Mouse (Mus musculus) neural tube, embryonic 11.5 days (tissue): Measurements from ENCODE around the gene Megf11. TPM values are rescaled to one million over a fixed set of nuclear protein-coding genes. Genes with fewer than 3 reads are reported as not detected.

Source experiments
- ATAC-seq: fragments of 200-750 bp; cut with Nextera tagmentation; 2 replicates; pipeline ENCODE4 v1.8.0; 2017; ENCODE audit warnings: moderate number of reproducible peaks, mild to moderate bottlenecking, moderate TSS enrichment, moderate library complexity; ENCODE audit not compliant: insufficient read depth, low FRiP score, low TSS enrichment
- DNase-seq: peaks from one replicate; pipeline ENCODE4 v3.0.0-alpha.2; 2015; ENCODE audit warnings: low spot score
- H3K27ac ChIP-seq: fragments of 300-500 bp; sonication (generic); 2 replicates; pipeline ENCODE4 v1.5.1; 2014; ENCODE audit warnings: low read depth, mild to moderate bottlenecking, low read length
- H3K27me3 ChIP-seq: fragments of 300-500 bp; sonication (generic); 2 replicates; pipeline ENCODE4 v1.6.1; 2014; ENCODE audit warnings: mild to moderate bottlenecking, low read length, mixed read lengths; ENCODE audit not compliant: control insufficient read depth, insufficient read depth
- H3K36me3 ChIP-seq: fragments of 300-500 bp; sonication (generic); 2 replicates; pipeline ENCODE4 v1.6.1; 2014; ENCODE audit warnings: mild to moderate bottlenecking, low read length, moderate library complexity, mixed read lengths; ENCODE audit not compliant: control insufficient read depth, insufficient read depth
- H3K4me1 ChIP-seq: fragments of 300-500 bp; sonication (generic); 2 replicates; pipeline ENCODE4 v1.6.1; 2014; ENCODE audit warnings: low read length, mixed read lengths; ENCODE audit not compliant: control insufficient read depth, insufficient read depth
- H3K4me2 ChIP-seq: fragments of 300-500 bp; sonication (generic); 2 replicates; pipeline ENCODE4 v1.6.1; 2014; ENCODE audit warnings: low read depth, mild to moderate bottlenecking, moderate library complexity
- H3K4me3 ChIP-seq: fragments of 300-500 bp; sonication (generic); 2 replicates; pipeline ENCODE4 v1.5.1; 2014; ENCODE audit warnings: low read depth, low read length
- H3K9ac ChIP-seq: fragments of 300-500 bp; sonication (generic); 2 replicates; pipeline ENCODE4 v1.6.1; 2014; ENCODE audit warnings: mild to moderate bottlenecking, low read length
- H3K9me3 ChIP-seq: fragments of 300-500 bp; sonication (generic); 2 replicates; pipeline ENCODE4 v1.6.1; 2016; ENCODE audit warnings: low read length; ENCODE audit not compliant: control insufficient read depth
- WGBS: fragments of 180-500 bp; shearing (Covaris S2); extraction: QIAGEN DNeasy Blood & Tissue Kit; methylation state at CpG from one replicate; pipeline ENCODE4 v1.1.7; 2014; 5-methylcytosine and 5-hydroxymethylcytosine counted together
- polyA plus RNA-seq: library from polyadenylated mRNA; unstranded; fragments of >200 nt; fragmentation: Nextera tagmentation; extraction: Ambion mirVana; gene quantifications from 2 replicates; pipeline ENCODE4 v1.2.1, GENCODE M21; 2014

Gene Megf11
- polyA plus RNA-seq, 1 experiment from 2014 or later, result 5.7 TPM

- H3K36me3 ChIP-seq, result no peaks in the 10 kb centered on the region
- no peak overlapping the region for H3K27ac ChIP-seq
- 83% methylated on average over 2 of the region's 2 CpGs for WGBS
- H3K4me1 ChIP-seq, result peaks cover 15% of the 10 kb centered on the region
- H3K4me2 ChIP-seq, result no peak overlapping the region
- H3K27me3 ChIP-seq, result no peaks in the 10 kb centered on the region
- H3K4me3 ChIP-seq, result no peak overlapping the region
- H3K9me3 ChIP-seq, result no peaks in the 10 kb centered on the region
- ATAC-seq (no peak), DNase-seq (no peak)
- no peak overlapping the region for H3K9ac ChIP-seq
Measured at GRCm38 (mm10) chr9:64528595-64528994, 143.2 kb downstream of the Megf11 start.

- Histone ChIP-seq H3K4me2 (no peak overlapping the region), H3K9ac (no peak overlapping the region), H3K4me3 (no peak overlapping the region), H3K9me3 (no peaks in the 10 kb centered on the region), H3K27me3 (no peaks in the 10 kb centered on the region), H3K4me1 (peaks cover 9% of the 10 kb centered on the region; the same call in 1 of the 2 replicates), H3K36me3 (no peaks in the 10 kb centered on the region), H3K27ac (no peak overlapping the region)
- WGBS, result 81% methylated on average over 3 of the region's 3 CpGs
- DNase-seq, result no peak
- ATAC-seq, result no peak
Measured at GRCm38 (mm10) chr9:64531935-64532334, 146.5 kb downstream of the Megf11 start.

GRCm38 (mm10) chr9:64532711-64533242 is 147.4 kb downstream of the Megf11 start:
- no peak for DNase-seq
- ATAC-seq, result no peak
- H3K9me3 ChIP-seq, result no peaks in the 10 kb centered on the region
- peaks cover 9% of the 10 kb centered on the region; the same call in 1 of the 2 replicates for H3K4me1 ChIP-seq
- H3K9ac ChIP-seq, result no peak overlapping the region
- no peak overlapping the region for H3K27ac ChIP-seq
- no peaks in the 10 kb centered on the region for H3K27me3 ChIP-seq
- no peak overlapping the region for H3K4me2 ChIP-seq
- no peak overlapping the region for H3K4me3 ChIP-seq
- no peaks in the 10 kb centered on the region for H3K36me3 ChIP-seq
- 70% methylated on average over 4 of the region's 4 CpGs for WGBS

DNA sequence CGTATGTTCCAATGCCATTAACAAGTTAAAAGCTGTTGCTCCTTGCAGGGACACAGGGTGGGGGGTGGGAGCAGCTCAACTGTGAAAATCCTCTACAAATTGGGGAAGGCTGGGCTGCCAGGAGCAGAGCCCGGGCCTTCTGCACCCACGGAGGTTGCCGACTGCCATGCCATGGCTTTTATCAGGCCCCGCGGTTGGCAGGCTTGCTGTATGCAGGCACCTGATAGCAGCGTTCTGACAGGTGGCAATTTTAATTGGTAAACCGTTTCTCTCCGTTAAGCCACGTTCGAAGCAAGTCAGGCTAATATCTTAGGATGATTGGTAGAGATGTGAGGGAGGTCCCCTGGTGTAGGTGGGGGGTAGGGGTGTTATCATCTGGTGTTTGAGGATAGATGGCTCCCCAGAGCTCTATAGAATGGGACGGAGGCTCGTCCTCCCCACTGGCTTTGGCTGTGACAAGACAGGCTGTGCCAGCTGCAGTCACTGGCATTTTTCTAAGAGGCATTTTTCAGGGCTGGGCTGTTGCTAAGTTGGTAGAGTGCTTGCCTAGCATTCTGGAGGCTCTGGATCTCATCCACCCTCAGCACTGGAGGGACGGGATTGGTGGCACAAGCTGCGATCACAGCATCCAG is 148.2 kb downstream of the Megf11 start:
- no peak for ATAC-seq
- 46% methylated on average over 15 of the region's 15 CpGs for WGBS
- no peak for DNase-seq
- H3K36me3 ChIP-seq, result no peaks in the 10 kb centered on the region
- H3K4me2 ChIP-seq, result no peak overlapping the region
- H3K4me1 ChIP-seq, result peaks cover 9% of the 10 kb centered on the region; the same call in 1 of the 2 replicates
- no peaks in the 10 kb centered on the region for H3K27me3 ChIP-seq
- no peak overlapping the region for H3K27ac ChIP-seq
- H3K4me3 ChIP-seq, result no peak overlapping the region
- no peaks in the 10 kb centered on the region for H3K9me3 ChIP-seq
- H3K9ac ChIP-seq, result no peak overlapping the region

DNA sequence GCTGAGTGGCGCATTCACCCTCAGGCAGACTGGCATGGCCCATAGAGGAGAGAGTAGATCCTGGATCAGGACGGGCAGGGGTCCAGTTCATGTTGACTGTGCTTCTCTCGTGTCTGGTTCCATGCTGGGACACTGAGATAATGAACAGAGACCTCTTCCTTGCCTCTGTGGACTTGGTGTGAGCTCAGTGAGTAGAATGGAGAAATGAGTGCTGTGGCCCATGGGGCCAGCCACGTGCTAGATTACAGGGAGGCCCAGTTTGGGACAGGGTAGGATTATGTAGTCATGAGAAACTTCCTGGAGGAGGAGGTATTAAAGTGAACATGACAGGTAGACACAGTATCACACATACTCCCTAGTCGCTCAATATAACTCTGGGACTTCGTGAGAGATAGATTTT is 148.9 kb downstream of the Megf11 start:
- WGBS, result 86% methylated on average over 6 of the region's 6 CpGs

DNA sequence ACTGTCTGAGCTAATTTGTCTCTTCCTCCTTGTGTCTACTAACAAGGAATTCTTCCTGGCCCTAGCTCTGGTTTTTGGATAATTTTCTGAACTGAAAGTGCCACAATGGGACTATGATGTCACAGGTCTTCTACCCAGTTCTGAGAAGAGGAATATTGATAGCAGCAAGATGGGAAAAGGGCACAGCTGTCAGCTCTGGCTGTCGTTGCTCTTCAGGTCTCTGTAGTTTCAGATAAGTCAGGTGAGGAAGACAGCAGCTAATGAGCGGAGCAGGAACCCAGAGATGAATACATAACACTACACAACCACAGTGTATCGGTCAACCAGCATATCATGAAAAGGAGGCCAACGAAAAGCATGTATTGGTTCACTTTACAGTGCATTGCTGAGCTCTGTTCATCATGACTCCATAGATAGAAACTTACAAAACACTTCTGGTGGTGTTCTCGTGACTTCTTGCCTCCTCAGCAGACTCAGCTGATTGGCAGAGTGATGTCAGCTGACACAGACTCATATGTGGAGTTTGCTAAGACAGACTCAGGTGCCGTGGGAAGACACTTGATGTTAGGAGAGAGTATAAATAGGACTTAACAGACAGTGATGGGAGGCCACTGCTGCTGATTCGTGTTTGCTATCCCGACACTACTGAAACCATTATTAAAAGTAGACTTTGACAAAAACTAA is 149.6 kb downstream of the Megf11 start:
- DNase-seq (no peak), ATAC-seq (no peak)
- Histone ChIP-seq H3K4me2 (no peak overlapping the region), H3K9me3 (no peaks in the 10 kb centered on the region), H3K27ac (no peak overlapping the region), H3K9ac (no peak overlapping the region), H3K27me3 (no peaks in the 10 kb centered on the region), H3K4me3 (no peak overlapping the region), H3K36me3 (no peaks in the 10 kb centered on the region), H3K4me1 (0 out of 2 replicates have a peak, but pooled peaks cover 3% of the 10 kb centered on the region)
- WGBS, result 90% methylated on average over 8 of the region's 8 CpGs

More for the DNA sequence above, 148.9 kb downstream of the Megf11 start:
- 0 out of 2 replicates have a peak, but pooled peaks cover 3% of the 10 kb centered on the region for H3K4me1 ChIP-seq
- H3K9ac ChIP-seq, result no peak overlapping the region
- no peak overlapping the region for H3K4me3 ChIP-seq
- no peak overlapping the region for H3K4me2 ChIP-seq
- no peak overlapping the region for H3K27ac ChIP-seq
- no peaks in the 10 kb centered on the region for H3K27me3 ChIP-seq
- no peaks in the 10 kb centered on the region for H3K9me3 ChIP-seq
- H3K36me3 ChIP-seq, result no peaks in the 10 kb centered on the region
- DNase-seq (no peak), ATAC-seq (no peak)

DNA sequence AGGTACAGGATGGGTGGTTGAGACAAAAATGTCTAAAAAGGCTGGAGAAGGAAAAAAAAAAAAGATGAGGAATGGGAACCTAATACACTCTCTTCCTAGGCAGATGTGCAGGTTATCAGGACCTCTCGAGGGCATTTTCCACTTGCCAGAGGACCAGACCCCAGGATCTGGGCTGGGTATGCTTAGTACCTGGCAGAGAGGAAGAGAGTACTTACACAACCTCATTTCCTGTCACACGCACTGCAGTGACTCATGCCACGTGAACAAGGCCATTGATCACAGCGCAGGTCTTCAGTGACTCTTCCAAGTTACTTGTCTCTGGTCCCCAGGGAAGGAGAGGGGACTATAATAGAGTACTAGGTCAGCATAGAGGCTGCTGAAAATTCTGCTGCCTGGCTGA is 152.4 kb downstream of the Megf11 start:
- Histone ChIP-seq H3K4me1 (0 out of 2 replicates have a peak, but pooled peaks cover 3% of the 10 kb centered on the region), H3K4me3 (no peak overlapping the region), H3K27me3 (no peaks in the 10 kb centered on the region), H3K27ac (no peak overlapping the region), H3K9ac (no peak overlapping the region), H3K4me2 (no peak overlapping the region), H3K9me3 (no peaks in the 10 kb centered on the region), H3K36me3 (no peaks in the 10 kb centered on the region)
- DNase-seq (no peak), ATAC-seq (no peak)
- WGBS, result 71% methylated on average over 4 of the region's 4 CpGs

- no peaks in the 10 kb centered on the region for H3K36me3 ChIP-seq
- H3K27me3 ChIP-seq, result no peaks in the 10 kb centered on the region
- WGBS, result 82% methylated on average over 4 of the region's 4 CpGs
- no peak overlapping the region for H3K27ac ChIP-seq
- H3K4me1 ChIP-seq, result no peaks in the 10 kb centered on the region
- ATAC-seq (no peak), DNase-seq (no peak)
- no peak overlapping the region for H3K4me3 ChIP-seq
- no peaks in the 10 kb centered on the region for H3K9me3 ChIP-seq
- H3K9ac ChIP-seq, result no peak overlapping the region
- H3K4me2 ChIP-seq, result no peak overlapping the region
Measured at GRCm38 (mm10) chr9:64542246-64542645, 156.8 kb downstream of the Megf11 start.

- no peaks in the 10 kb centered on the region for H3K27me3 ChIP-seq
- no peaks in the 10 kb centered on the region for H3K4me1 ChIP-seq
- 65% methylated on average over 7 of the region's 7 CpGs for WGBS
- H3K4me2 ChIP-seq, result no peak overlapping the region
- DNase-seq (no peak), ATAC-seq (no peak)
- H3K9ac ChIP-seq, result no peak overlapping the region
- H3K36me3 ChIP-seq, result no peaks in the 10 kb centered on the region
- no peaks in the 10 kb centered on the region for H3K9me3 ChIP-seq
- H3K27ac ChIP-seq, result no peak overlapping the region
- H3K4me3 ChIP-seq, result no peak overlapping the region
Measured at GRCm38 (mm10) chr9:64543125-64543524, 157.7 kb downstream of the Megf11 start.
